Mouse (Mus musculus): ENCODE measurements around the gene Irf3.
A peak's percentile ranks its signal among the peaks of the same experiment; 100 is the strongest.

Gene Irf3

GRCm38 (mm10) chr7:44997231-44997939, at the start of gene Irf3:
Gene Irf3, plus strand, starts transcription at chr7:44997648.
- peak; percentile 94 for DNase-seq

DNA sequence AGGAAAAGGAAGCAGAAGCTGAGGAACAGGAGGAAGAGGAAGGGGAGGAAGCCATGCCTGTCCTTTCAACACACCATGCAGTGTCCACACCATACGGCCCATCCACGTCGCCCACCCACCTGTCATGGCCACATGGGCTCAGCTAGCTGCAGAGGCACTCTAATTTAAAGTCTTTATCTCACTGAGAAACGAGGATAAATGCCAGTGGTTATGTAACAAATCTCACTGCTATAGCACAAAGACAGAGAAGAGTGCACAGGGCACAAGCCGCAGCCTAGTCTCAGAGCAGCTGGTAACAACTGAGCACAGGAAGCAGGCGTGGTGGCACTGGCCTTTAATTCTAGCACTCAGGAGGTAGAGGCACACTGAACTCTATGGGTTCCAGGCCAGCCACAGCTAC, 47.5 kb upstream of the Irf3 start:
- no peak for DNase-seq

DNA sequence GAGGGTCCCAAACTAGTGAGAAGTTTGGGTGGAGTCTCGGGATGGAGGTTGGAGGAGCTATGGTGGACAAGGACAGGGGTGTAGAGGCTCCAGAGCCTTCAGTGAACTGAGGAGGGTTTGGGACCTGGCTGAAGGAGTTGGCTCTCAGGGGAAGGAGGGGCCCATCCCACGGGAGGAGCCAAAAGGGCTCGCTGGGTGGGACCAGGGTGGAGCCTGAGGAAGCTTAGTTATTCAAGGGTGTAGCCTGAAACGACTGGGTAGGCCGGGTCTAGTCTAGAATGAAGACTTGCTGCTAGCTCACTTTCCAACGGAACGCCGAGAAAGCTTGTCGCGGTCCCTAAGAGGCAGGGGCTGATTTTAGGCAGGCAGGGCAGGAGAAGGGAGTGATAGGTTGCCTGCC, 45.5 kb upstream of the Irf3 start:
- DNase-seq = no peak

DNA sequence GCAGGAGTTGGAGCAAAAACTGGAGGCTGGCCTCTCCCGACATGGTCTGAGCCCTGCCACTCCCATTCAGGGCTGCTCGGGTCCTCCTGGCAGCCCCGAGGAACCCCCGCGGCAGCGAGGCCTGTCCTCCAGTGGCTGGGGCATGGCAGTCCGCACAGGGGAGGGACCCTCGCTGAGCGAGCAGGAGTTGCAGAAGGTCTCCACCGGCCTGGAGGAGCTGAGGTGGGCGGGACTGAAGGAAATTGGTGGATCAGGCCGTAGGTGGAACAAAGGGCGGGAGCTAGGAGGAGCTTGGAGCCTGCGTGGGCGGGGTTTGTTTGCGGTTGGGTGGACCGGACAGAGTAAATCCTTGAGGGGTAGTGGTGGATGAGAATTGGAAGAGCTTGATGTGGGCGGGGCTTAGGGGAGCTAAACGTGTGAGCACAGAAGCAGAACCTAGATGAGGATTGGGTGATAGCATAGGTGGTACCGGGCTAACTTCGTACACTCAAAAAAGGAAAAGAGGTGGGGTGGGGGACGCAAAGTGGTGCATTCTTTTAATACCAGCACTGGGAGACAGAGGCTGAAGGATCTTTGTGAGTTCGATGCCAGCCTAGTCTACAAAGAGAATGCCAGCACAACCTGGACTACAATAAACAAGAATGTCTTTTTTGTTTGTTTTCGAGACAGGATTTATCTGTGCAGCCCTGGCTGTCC, 44.7 kb upstream of the Irf3 start:
- DNase-seq = peak; percentile 77

- no peak for DNase-seq
These were observed 43.9 kb upstream of the Irf3 start for GRCm38 (mm10) chr7:44953561-44953960.

DNA sequence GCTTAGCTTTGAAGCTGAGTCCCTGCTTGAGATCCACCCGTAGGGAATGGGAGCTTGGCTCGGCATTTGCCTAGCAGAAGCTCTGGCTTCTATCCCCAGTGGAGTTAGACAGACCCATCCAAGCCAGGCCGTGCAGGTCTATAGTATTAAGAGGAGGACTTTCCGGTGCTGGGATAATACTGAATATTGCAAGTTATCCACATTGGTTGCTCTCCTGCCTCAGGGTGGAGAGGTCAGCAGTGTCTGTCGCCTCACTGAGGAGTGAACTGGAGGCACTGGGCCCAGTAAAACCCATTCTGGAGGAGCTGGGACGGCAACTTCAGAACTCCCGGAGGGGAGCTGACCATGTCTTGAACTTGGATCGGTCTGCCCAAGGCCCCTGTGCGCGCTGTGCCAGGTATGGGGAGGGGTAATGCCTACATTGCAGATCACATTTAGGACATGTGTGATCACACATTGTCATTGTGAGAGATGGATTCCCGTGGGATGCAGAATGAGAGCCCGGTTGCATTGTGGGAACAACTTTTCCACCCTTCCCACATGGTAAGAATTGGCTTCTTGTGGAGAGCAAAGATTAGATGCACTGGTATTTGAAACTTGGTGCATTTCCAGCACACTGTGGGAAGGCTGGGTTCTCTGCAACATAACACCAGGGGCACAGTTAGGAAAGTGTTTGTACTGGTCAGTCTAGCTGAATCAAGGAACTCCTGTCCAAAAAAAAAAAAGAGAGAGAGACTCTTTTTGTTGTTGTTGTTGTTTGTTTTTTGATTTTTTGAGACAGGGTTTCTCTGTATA, 43.2 kb upstream of the Irf3 start:
- no peak for DNase-seq

GRCm38 (mm10) chr7:44955628-44956027, 41.8 kb upstream of the Irf3 start:
- DNase-seq = no peak

DNA sequence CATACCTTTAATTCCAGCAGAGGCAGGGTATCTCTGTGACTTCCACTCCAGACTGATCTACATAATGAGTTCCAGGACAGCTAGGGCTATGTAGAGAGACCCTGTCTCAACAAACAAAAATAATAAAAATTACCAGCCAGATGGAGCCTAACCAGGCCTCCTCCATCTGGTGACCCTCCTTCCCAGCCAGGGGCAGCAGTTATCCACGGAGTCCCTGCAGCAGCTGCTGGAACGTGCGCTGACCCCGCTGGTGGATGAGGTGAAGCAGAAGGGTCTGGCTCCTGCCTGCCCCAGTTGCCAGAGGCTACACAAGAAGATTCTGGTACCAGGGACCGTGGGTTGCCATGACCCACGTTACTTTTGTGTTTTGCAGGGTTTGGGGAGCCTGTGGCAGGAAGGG, 41.2 kb upstream of the Irf3 start:
- no peak for DNase-seq

GRCm38 (mm10) chr7:44957183-44957835, 40.1 kb upstream of the Irf3 start:
- DNase-seq = no peak

DNA sequence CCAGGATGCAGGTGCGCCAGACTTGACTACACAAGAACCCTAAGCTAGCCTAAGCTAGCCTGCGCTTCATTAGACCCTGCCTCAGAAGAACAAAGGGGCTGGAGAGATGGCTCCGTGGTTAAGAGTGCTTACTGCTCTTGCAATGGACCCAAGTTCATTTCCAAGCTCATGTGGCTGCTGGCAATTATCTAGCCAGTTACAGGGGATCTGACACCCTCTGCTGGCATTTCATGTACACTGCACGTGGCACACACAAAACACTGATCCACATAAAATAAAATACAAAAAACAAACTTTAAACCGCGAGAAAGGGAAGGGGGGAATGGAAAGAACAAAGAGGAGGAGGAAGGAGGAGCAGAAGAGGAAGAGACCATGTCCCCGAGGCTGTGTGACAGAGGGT, 39.2 kb upstream of the Irf3 start:
- DNase-seq = no peak

- DNase-seq = no peak
These were observed 38.2 kb upstream of the Irf3 start for GRCm38 (mm10) chr7:44959281-44959680.

DNA sequence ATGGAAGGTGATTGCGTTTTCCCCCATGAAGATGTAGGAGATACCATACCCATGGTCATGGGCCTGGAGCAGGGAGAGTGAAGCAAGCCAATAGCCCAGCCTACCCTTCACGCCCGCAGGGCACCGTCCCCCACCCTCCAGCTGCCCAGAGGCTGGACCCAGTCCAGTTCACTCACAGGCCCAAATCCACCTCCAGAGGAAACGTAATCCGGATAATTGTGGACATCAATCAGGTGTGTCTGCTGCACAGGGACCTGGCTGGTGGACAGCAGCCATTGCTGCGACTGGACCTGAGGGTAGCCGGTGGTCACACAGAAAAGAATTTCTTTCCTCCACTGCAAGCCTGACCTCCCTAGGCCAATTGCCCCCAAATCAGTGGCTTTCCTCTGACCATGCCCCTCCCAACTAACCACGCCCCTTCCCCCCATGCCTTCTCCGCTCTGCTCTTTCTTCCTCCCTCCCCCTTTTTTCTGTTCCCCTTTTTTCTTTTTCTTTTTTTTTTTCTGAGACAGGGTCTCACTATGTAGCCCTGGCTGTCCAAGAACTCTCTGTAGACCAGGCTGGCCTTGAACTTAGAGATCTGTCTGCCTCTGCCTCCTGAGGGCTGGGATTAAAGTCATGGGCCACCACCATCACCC, 37.5 kb upstream of the Irf3 start:
- no peak for DNase-seq

- no peak for DNase-seq
These were observed 36.9 kb upstream of the Irf3 start for GRCm38 (mm10) chr7:44960512-44960910.

GRCm38 (mm10) chr7:44962337-44962736, 35.1 kb upstream of the Irf3 start:
- DNase-seq = no peak

GRCm38 (mm10) chr7:44962831-44963230, 34.6 kb upstream of the Irf3 start:
- no peak for DNase-seq

- no peak for DNase-seq
These were observed 32.5 kb upstream of the Irf3 start for GRCm38 (mm10) chr7:44964990-44965389.

DNA sequence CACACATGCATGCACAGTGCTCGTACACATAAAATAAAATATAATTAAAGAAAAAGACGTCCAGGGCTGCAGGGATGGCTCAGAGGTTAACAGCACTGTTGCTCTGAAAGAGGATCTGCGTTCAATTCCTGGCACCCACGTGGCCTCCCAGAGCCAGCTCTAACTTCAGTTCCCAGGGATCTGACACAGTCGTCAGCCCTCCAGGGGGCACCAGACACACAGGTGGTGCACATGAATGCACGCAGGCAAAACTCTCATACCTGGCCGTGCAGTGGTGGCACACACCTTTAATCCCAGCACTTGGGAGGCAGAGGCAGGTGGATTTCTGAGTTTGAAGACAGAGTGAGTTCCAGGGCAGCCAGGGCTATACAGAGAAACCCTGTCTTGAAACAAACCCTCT, 31.5 kb upstream of the Irf3 start:
- DNase-seq = no peak

DNA sequence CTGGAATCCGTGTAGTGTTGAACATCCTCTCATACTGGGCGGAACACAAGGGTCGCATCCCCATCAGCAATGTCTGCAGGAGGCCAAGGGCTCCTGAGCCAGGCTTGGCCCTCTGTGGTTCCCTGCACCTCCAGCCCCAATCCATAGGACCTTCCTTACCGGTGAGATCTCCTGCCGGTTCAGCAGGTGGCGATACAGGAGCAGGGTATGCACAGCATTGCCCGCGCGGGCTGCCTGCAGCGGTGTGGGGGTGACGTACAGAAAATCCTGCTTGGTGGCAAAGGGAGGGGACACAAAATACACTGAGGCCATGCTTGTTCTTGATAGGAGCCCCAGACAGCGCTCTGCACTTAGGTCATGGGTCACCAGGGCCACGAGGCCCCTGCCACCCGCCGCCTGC, 30.8 kb upstream of the Irf3 start:
- DNase-seq = no peak

DNA sequence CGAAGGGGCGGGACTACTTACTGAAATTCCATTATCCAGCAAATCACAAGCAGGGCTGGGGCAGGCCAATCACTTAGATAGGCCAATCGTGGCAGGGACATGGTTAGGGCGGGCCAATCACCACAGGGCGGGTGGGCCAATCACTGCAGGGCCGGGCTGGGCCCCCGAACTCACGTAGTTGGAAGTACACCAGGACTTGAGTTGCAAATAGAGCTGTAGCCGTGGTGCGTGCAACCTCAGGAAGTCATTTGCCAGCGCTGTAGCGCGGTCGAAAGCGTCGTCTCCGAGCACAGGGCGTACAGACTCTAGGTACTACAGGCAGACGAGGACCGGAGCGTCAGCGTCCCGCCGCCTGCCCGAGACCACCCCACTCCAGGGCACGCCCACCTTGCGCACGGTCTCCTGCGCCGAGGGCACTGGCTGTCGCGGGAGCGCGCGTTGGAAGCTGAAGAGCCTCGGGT, 27.2 kb upstream of the Irf3 start:
- DNase-seq = peak; percentile 81

DNA sequence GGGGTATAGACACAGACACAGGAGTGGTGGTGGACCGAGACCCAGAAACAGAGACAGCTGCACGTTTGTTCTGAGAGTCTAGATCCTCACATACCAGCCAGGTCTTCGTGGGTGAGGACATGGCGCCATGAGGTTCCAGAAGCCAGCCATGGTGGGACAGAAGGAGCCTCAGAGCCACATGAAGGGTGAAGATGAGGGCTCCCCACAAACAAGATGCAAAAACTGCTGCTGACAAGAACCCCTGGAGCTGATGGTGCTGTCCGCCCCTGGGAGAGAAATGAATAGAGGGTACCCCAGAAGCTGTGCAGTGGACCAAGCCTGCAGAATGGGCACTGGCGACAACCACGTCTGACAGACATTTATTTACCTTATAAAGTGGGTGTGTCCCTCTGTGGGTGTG, 26.3 kb upstream of the Irf3 start:
- no peak for DNase-seq

DNA sequence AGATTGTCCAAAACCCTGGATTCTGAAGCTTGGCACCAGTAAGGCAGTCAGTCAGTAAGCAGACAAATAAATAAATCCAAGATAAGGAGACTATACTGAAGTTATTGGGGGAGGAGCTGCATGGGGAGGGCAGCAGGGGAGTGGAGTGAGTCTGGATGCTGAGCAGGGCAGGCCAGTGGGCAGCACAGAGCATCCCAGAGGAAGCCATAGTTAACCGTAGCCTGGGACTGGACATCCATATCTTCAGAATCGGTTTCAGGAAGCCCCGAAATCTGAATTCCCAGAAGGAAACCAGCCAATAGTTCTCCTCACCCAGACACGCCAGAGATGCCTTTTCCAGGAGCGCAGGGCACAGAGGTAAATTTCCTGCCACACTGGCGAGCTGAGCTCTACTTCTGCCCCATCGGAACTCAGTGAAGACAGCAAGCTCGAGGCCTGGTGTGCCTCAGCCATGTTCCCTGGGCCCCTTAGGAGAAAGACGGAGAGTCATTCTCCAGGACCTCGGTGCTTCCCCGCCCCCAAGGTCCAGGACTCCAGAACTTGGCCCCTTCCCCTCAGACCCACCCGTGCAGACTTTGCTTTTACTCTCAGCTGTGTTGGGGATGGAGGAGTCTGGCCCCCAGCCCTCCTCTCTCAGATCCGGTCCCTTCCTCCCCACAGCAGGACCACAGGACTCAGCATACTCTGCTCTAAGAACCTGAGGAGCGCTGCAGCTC, 23.9 kb upstream of the Irf3 start:
- no peak for DNase-seq

All from right cerebral cortex, postnatal 25 days (tissue).